Mouse (Mus musculus) T-helper 2 cell (primary cell): ENCODE results near the gene Fam151a.
"Not testable (repeated sequence)": the region's sequence is repeated elsewhere in the genome, so short reads cannot be mapped to it uniquely, and the experiment has no call there.

Experiments used
- in situ Hi-C: fragments of 300-600 bp; cut with MboI, MseI; formaldehyde crosslinking; loops from one replicate; pipeline ENCODE4 v1.15.1; 2025; ENCODE audit warnings: high pct_unique_total_duplicates

Gene Fam151a

DNA sequence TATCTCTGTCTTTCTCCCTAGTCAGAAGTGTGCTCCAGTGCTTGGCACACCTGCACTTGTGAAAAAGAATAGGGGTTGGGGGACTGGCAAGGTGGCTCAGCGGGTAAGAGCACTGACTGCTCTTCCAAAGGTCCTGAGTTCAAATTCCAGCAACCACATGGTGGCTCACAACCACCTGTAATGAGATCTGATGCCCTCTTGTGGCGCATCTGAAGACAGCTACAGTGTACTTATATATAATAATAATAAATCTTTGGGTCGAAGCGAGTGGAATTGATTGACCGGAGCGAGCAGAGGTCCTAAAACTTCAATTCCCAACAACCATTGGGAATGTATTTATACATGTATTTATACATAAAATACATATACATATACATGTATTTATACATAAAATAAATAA lies 42.1 kb downstream of the Fam151a start:
- in situ Hi-C loops, result not testable (repeated sequence)

DNA sequence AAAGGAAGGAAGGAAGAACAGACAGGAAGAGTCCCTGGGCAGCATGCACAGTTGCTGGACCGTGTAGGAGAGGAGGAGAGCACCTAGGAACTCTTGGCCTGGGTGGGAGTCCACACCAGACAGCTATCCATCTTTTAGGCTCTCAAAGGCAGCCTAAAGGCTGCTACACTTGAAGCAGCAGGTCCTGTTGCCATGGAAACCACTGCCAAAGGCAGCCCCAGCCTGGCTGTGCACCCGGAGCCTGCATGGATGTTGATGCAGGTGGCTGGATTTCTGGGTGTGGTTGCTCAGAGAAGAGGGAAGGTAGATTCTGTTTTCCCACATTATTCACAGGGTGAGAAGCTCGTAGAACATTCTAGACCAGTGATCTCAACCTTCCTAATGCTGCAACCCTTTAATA lies 43.3 kb downstream of the Fam151a start:
- in situ Hi-C loops, result no loop called here

DNA sequence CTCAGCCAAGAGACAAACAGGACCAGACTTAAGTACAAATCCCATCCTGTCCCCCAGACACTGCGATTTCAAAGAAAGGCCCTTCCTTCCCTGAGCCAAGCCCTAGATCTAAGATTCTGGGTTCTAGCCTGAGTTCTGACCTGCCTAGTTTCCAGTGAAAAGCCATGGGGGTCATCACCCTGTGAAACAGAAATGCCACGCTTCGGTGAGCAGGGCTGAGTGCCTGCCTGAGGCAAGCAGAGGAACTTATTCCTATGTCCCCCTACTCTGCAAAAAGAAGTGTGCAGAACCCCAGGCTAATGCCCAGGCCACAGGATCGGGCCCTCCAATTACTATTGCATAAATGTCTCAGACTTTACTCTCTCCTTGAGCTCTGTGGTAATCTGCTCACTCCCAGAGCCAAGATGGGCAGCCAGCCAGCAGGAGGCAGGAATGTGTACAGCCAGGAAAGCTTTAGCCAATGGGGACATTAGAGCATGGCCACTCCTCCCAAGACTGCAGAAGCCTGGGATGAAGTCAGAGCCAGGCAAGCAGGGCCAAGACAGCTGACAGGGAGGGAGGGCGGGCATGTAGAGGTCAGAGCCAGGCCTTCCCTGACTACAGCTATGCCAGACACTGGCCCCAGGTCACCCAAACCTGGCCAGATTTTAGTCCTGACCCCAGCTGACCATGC lies 44.6 kb downstream of the Fam151a start:
- in situ Hi-C loops, result no loop called here

DNA sequence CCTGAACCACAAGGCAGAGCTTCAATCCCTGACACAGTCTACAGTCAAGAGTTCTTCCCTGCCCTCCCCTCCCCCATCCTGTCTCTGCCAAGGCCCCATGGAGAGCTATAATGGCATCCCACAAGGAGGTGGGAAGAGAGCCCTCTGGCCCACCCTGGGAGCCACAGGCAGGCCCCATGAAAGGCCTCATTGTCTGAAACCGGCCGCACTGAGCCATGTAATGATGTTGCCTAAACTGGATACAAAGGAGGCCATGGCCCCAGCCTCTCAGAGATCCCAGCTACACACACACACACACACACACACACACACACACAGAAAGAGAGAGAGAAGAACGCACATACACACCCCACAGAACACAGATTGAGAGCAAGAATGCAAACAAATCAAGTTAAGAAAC lies 46.4 kb downstream of the Fam151a start:
- in situ Hi-C loops, result no loop called here

DNA sequence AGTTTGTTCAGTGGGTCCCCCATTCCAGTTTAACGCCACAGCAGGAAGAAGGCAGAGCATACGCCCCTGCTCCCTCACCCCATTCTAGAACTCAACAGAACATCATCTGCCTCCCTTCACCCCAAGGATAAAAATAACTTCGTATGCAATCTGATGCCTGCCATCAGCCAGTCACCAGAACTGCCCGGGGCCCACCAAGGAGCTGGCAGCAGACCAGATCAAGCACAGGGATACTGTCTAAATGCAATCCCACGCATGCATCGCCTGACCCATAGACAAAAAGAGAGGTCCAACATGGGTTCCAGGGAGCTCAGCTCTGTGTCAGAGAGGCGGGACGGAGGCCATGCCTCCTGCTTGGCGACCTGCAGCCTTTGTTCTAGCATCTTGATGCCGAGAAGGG lies 49.4 kb downstream of the Fam151a start:
- in situ Hi-C loops, result no loop called here

DNA sequence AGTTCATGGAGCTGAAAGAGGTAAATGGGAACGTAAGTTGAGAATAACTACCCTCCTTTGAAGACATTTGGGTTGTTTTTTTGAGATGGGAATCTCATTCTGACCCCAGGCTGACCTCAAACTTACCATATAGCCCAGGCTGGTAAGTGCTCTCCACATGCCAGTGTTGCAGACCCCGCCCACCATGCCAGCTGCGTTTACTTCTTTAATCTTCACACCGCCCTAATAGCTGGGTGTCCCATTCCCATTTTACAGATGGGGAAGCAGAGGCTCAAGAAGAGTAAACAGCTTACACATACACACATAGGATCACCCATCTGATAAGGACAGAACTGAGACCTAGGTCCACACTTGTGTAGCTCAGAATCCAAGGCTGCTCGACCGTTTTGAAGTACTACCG lies 51.1 kb downstream of the Fam151a start:
- in situ Hi-C loops, result no loop called here

DNA sequence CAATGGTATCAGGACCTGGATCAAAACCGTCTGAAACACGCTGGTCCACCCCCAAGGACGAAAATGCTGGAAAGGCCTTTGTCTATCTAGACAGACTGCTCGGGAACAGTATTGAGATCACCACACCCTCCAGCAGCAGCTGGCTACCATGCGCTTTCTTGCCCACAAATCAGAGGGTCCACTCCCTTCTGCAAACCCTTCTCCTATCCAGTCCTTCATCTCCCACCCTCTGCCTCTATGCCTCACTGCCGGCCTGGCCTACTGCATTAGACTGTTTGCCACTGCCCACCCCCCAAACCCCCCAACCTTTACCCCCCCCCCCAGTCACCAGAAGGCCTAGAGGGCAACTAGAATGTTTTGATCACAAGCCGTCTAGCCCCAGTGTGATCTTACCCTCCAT lies 51.7 kb downstream of the Fam151a start:
- in situ Hi-C loops, result no loop called here

DNA sequence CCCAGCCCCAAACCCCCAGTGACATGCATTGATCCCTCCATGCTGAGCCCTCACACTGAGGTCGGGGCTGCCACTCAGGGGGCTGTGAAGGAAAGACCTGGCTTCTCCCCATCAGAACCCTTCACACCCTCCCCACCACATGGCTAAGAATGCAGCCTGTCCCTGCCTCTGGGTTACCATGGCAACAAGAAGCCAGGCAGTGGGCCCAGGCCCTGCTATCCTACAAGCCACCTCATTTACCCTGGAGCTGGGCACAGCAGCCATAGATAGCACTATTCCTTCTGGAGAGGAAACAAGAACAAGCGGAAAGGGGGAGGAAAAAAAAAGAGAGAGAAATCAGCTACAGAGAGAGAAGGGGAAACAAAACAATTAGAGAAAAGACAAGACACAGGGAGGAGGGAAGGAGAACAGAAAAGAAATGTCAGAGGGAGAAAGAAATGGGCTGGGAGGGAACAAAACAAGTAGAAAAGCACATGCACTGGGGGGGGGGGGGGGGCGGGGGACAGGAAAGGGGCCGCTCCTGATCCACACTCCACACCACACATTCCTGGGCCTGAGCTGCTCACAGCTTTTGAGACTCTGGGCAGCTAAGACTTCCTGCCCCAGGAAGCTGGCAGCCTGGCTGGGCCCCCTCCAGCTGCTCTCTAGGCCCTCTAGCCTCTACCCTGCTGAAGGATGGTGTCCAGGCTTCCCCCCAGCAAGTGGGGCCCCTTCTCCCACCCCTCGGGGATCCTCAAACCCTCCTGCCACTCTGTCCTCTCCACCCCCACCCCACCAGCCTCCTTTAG lies 52.3 kb downstream of the Fam151a start:
- in situ Hi-C loops, result no loop called here

DNA sequence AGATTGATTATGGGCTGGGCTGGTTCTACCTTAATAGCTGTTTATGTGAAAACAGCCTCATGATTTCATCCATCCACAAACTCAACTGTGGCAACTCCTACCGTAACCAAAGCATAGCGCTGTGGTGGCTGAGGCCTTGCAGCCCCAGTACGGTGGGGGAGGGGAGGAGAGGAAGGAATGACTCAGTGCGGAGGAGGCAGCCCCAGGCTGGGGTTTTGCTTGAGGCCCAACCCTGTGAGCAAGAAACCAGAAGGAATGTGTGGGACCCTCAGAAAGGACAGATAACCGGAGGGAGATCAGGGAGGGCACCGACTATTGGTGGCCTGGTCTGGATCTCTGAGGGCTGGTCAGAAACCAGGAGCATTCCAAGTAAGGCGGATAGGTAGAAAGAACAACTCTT lies 54.1 kb downstream of the Fam151a start:
- in situ Hi-C loops, result no loop called here

DNA sequence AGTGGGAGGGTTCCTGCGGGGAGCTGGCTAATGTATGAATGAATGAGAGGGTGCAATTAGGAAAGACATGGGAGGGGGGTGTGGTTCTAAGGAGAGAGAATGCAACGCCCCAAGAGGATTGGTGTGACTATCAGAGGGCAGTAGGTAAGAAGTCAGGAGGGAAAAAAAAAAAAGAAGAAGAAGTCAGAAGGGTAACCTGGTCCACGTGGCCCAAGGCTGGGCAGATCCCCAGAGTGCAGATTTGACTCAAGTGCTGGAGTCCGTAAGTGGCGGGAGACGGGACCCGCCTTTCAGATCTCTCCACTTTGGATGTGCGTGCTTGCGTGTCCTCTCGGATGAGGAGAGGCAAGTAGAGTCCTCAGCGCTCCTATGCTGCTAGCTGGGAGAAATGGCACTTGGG lies 54.9 kb downstream of the Fam151a start:
- in situ Hi-C loops, result no loop called here

DNA sequence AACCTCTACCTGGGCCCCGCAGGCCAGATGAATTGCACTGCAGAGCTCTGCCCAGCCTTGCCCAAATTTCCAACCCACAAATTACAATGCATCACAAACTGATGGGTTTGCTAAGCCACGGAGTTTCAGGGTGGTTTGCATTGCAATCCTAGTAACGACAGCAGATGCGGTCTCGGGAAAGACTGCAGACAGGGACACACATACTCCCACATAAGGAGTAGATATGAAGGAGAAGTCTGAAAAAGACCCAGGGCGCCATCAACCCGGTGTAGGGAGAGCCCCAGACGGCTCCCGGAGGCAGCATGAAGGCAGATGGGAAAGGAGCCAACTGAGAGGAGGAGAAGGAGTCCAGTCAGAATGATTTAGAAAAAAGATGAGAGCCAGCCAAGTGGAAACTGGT lies 56.0 kb downstream of the Fam151a start:
- in situ Hi-C loops, result no loop called here

DNA sequence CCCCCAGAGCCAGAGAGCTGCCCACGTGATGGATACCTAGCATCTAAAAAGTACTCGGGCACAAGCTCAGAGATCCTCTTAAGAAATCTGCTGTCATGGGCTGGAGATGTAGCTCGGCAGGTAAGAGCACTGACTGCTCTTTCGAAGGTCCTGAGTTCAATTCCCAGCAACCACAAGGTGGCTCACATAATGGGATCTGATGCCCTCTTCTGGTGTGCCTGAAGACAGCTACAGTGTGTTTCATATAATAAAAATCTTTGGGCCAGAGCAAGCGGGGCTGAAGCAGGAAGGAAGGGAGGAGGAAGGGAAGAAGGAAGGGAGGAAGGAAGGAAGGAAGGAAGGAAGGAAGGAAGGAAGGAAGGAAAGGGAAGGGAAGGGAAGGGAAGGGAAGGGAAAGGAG lies 56.5 kb downstream of the Fam151a start:
- in situ Hi-C loops, result not testable (repeated sequence)

DNA sequence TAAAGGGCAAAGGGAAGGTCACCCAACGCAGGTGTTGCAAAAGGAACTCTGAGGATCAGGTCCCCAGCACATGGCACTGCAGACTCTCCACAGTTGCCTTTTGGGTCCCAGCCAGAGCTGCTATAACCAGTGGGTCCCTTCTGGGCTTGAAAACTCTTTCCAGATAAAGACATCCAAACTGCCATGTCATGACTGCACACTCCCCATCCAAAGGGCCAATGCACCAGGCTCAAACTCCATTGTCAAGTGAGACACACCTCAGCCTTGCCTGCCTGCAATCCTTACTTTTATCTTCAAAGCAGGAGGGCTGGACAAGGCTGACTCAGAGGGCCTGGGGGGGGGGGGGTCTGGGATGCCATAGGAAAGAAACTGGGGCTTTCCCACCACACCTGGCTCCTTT lies 57.2 kb downstream of the Fam151a start:
- in situ Hi-C loops, result no loop called here

DNA sequence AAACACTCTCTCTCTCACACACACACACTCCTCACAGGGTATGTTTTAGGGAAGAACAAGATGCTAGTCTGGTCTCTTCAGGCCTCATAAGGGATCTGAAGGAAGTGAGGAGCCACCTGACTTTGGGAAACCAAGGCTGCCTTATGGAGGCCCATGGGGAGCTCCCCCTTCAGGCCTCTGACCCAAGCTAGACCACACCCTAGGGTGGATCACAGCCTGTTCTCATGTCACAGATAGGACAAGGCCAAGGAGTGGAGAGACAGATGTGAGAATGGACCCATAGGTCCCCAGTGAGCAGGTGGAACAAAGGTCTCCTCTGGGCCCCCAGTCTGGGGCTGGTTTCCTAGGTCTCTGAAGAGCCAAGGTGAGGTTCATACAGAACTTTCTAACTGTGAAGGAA lies 58.6 kb downstream of the Fam151a start:
- in situ Hi-C loops, result no loop called here

DNA sequence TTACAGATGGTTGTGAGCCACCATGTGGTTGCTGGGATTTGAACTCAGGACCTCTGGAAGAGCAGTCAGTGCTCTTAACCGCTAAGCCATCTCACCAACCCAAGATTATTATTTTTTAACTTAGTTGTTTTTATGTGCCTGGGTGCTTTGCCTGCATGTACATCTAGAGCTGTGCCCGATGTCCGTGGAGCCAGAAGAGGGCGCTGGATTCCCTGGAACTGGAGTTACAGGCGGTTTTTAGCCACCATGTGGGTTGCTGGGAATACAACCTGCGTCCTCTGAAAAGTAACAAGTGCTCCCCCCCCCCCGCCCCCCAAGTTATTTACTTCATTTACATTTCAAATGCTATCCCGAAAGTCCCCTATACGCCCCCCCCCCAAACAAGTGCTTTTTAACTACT lies 60.1 kb downstream of the Fam151a start:
- in situ Hi-C loops, result not testable (repeated sequence)

DNA sequence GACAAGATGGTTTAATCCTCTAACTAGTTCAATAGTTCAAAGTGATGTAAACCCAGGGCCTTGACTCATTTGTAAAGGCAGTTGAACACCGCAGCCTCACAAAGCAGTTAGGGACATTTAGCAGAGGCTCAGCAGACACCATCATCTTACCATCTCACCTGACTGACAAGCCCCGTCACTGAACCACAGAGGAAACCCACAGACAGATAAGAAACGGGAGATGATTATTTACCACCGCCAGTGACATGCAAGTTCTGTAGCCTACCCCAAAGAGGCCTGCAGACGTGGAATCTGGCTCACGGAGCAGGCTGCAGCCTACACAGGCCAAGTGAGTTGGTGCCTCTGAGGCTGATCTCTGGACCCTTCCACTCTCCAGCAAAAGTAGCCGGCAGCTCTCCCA lies 60.6 kb downstream of the Fam151a start:
- in situ Hi-C loops, result no loop called here

DNA sequence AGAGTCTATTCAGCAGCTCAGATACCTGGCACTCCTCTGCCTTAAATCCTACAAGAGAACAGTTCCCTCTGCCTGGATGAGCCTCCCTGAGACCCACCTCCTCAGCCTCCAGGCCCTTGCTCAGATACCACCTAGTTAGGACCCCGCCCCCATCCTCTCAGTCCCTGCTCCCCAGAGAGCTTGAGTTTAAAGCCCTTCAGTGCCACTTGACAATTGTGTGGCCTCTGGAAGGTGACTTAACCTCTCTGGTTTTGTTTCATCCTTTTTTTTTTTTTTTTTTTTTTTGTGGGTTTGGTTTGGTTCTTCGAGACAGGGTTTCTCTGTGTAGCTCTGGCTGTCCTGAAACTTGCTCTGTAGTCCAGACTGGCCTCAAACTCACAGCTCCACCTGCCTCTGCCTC lies 61.6 kb downstream of the Fam151a start:
- in situ Hi-C loops, result no loop called here
